ENCODE assay signal across 20 mouse cellular contexts in the genomic region with DNA sequence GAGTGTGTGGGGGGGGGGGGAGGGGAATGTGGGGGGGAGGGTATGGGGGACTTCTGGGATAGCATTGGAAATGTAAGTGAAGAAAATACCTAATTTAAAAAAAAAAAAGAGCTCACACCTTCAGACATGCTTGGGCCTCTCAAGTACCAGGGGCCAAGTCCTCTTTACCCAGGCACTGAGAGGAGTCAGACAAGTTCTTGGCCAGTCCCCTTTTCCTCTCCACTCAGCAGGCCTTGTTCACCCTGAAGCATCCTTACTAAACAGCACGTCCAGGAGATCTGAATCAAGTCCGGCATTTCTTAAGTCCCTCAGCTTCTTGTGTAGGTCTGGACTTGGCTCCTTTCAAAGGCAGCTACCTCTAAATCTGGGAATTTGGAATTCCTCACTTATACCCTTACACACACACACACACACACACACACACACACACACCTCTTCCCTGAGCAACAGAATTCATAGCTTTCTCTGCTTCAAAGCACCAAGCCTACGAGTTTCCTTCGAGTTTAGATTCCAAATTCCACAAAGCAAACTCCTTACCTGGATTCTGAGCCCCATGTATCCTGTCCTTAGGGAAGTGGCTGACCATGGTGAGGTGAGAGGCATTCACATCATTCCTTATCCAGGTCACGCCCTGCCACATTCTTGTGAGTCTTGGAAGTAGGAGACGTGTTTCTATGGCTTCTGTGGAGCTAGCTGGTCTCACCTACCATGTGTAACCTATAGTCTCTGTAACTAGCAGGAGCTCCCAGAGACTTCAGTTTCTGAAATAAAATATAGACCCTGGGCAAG. TPM values are rescaled to one million over a fixed set of nuclear protein-coding genes. Genes with fewer than 3 reads are reported as not detected.
DNase-seq lines count a peak whose midpoint lies in the region; ATAC-seq and TF ChIP-seq lines count a peak whose summit lies in the region.
"Had no signal": no experiment of that assay in that cellular context is flagged by ENCODE, and none has a peak within 500 bp of the region (broad histone marks: within the 10 kb centered on the region; RNA-seq: fewer than 3 reads in every experiment).

No protein-coding gene starts in this region.

- peak overlapping the region; percentile 5; the same call in 1 of the 2 replicates for H3K27ac ChIP-seq in lung, embryonic 15.5 days
- no peak overlapping the region for H3K27ac ChIP-seq in stomach, postnatal 0 days (replicated peaks)
- H3K27ac ChIP-seq: embryonic facial prominence, embryonic 12.5 days; embryonic facial prominence, embryonic 15.5 days; hindbrain, embryonic 12.5 days; hindbrain, embryonic 15.5 days had no signal

- no peak for DNase-seq in lung, adult 2 months
- DNase-seq in ES-CJ7 (ENCODE audit: low read depth, low spot score) (peak; percentile 39), ZHBTc4 (ENCODE audit: low read depth, low spot score) (peak; percentile 80)
- DNase-seq in cerebellum, adult 9-10 months = no peak
- DNase-seq in stomach, postnatal 0 days (ENCODE audit: low spot score) = no peak
- DNase-seq: adrenal gland, postnatal 10 days; adrenal gland, postnatal 36 days; B cell, adult 2 months; cerebellum, postnatal 25 days; forebrain, postnatal 0 days; gastrocnemius, adult 2 months; gastrocnemius, postnatal 14 days; heart, adult 11 months had no signal

- no peak overlapping the region for H3K4me3 ChIP-seq in lung, embryonic 15.5 days
- H3K4me3 ChIP-seq in lung, adult 2 months (replicated peaks; ENCODE audit: extremely low read depth, low read depth, low read length) = no peak overlapping the region
- H3K4me3 ChIP-seq in stomach, postnatal 0 days (ENCODE audit: low read depth, low read length) = no peak overlapping the region
- H3K4me3 ChIP-seq: embryonic facial prominence, embryonic 12.5 days; embryonic facial prominence, embryonic 15.5 days; gastrocnemius, adult 2 months; hindbrain, embryonic 12.5 days; hindbrain, embryonic 15.5 days had no signal

- TF ChIP-seq POLR2A in lung, adult 2 months (IDR thresholded peaks at IDR 0.05; ENCODE audit: borderline replicate concordance, extremely low read depth, low read depth, low read length) = no peak

- TF ChIP-seq EP300 in stomach, postnatal 0 days (optimal IDR thresholded peaks at IDR 0.05) = no peak

- peak; percentile 56; the same call in 1 of the 2 replicates for ATAC-seq in lung, embryonic 15.5 days (ENCODE audit: borderline replicate concordance, extremely low read depth, low FRiP score, low TSS enrichment)
- no peak for ATAC-seq in stomach, postnatal 0 days (ENCODE audit: low FRiP score, low TSS enrichment)
- ATAC-seq: forebrain, embryonic 14.5 days; forebrain, postnatal 0 days had no signal

- 65% methylated on average over 6 of the region's 6 CpGs for WGBS in lung, embryonic 15.5 days
- 72% methylated on average over 6 of the region's 6 CpGs for WGBS in lung, adult 2 months
- 69% methylated on average over 6 of the region's 6 CpGs for WGBS in stomach, postnatal 0 days

- H3K4me1 ChIP-seq in lung, embryonic 15.5 days = peaks cover 7% of the 10 kb centered on the region; the same call in 1 of the 2 replicates
- H3K4me1 ChIP-seq in lung, adult 2 months (ENCODE audit: control insufficient read depth, insufficient read depth, low read length) = no peaks in the 10 kb centered on the region
- no peaks in the 10 kb centered on the region for H3K4me1 ChIP-seq in stomach, postnatal 0 days (replicated peaks; ENCODE audit: control insufficient read depth, insufficient read depth)
- H3K4me1 ChIP-seq: embryonic facial prominence, embryonic 12.5 days; embryonic facial prominence, embryonic 15.5 days; hindbrain, embryonic 12.5 days; hindbrain, embryonic 15.5 days had no signal

- no peak for TF ChIP-seq CTCF in lung, adult 2 months (IDR thresholded peaks at IDR 0.05; ENCODE audit: insufficient read depth, low read length)
- no peak for TF ChIP-seq CTCF in stomach, postnatal 0 days (IDR thresholded peaks at IDR 0.05; ENCODE audit: low read depth)

- H3K36me3 ChIP-seq in lung, embryonic 15.5 days = no peaks in the 10 kb centered on the region
- H3K36me3 ChIP-seq in stomach, postnatal 0 days (ENCODE audit: control insufficient read depth, insufficient read depth, low read length) = no peaks in the 10 kb centered on the region
- H3K36me3 ChIP-seq: embryonic facial prominence, embryonic 12.5 days; embryonic facial prominence, embryonic 15.5 days; hindbrain, embryonic 12.5 days; hindbrain, embryonic 15.5 days had no signal

- H3K9me3 ChIP-seq in lung, embryonic 15.5 days = no peaks in the 10 kb centered on the region
- no peaks in the 10 kb centered on the region for H3K9me3 ChIP-seq in stomach, postnatal 0 days (ENCODE audit: control insufficient read depth, low read length)
- H3K9me3 ChIP-seq: embryonic facial prominence, embryonic 12.5 days; embryonic facial prominence, embryonic 15.5 days; hindbrain, embryonic 15.5 days had no signal

- no peak overlapping the region for H3K4me2 ChIP-seq in lung, embryonic 15.5 days
- no peak overlapping the region for H3K4me2 ChIP-seq in stomach, postnatal 0 days (replicated peaks; ENCODE audit: low read depth)
- H3K4me2 ChIP-seq: embryonic facial prominence, embryonic 12.5 days; embryonic facial prominence, embryonic 15.5 days; heart, embryonic 11.5 days; hindbrain, embryonic 12.5 days; hindbrain, embryonic 15.5 days had no signal

- H3K27me3 ChIP-seq in lung, embryonic 15.5 days = no peaks in the 10 kb centered on the region
- no peaks in the 10 kb centered on the region for H3K27me3 ChIP-seq in stomach, postnatal 0 days (ENCODE audit: control insufficient read depth, insufficient read depth, low read length)
- H3K27me3 ChIP-seq: embryonic facial prominence, embryonic 12.5 days; embryonic facial prominence, embryonic 15.5 days; hindbrain, embryonic 12.5 days; hindbrain, embryonic 15.5 days had no signal

- H3K9ac ChIP-seq in lung, embryonic 15.5 days = no peak overlapping the region
- H3K9ac ChIP-seq in stomach, postnatal 0 days (ENCODE audit: low read length) = no peak overlapping the region
- H3K9ac ChIP-seq: embryonic facial prominence, embryonic 12.5 days; embryonic facial prominence, embryonic 15.5 days; forebrain, postnatal 0 days; hindbrain, embryonic 12.5 days; hindbrain, embryonic 15.5 days had no signal

RNA-seq across cellular contexts. Expression of a gene that starts 10.9 kb away (rescaled TPM):
- 2.6 and 3.0 TPM in 2 replicates for polyA plus RNA-seq in lung, embryonic 15.5 days (2015; fragmentation: Nextera tagmentation; extraction: Ambion mirVana)
- polyA plus RNA-seq in lung, adult 2 months (2012; rRNA removed) = 14.9 and 22.4 TPM in 2 replicates
- 4.6 and 4.8 TPM in 2 replicates for polyA plus RNA-seq in stomach, postnatal 0 days (2015; fragmentation: Nextera tagmentation; extraction: Ambion mirVana)

RNA-seq across cellular contexts. Expression of a gene that starts 36.3 kb away (rescaled TPM):
- 61.1 and 62.2 TPM in 2 replicates for polyA plus RNA-seq in lung, embryonic 15.5 days (2015; fragmentation: Nextera tagmentation; extraction: Ambion mirVana)
- 20.2 and 32.1 TPM in 2 replicates for polyA plus RNA-seq in lung, adult 2 months (2012; rRNA removed)
- polyA plus RNA-seq in stomach, postnatal 0 days (2015; fragmentation: Nextera tagmentation; extraction: Ambion mirVana) = 31.9 and 33.0 TPM in 2 replicates

Comparison
In these comparisons a context has a peak if more than half of its experiments do, and no peak if none do; other contexts are left out.
1. DNase-seq: peak in ES-CJ7 (single experiment) and ZHBTc4 (single experiment); none in lung, adult 2 months (single experiment), cerebellum, adult 9-10 months (single experiment) and stomach, postnatal 0 days (single experiment).